Mouse (Mus musculus) embryonic facial prominence, embryonic 12.5 days (tissue): Measurements from ENCODE around the gene Pecam1. TPM values are rescaled to one million over a fixed set of nuclear protein-coding genes. Genes with fewer than 3 reads are reported as not detected.

Experiments used
- ATAC-seq: fragments of 200-750 bp; cut with Nextera tagmentation; 2 replicates; pipeline ENCODE4 v1.8.0; 2017; ENCODE audit not compliant: insufficient number of reproducible peaks, insufficient read depth, low FRiP score, low TSS enrichment
- H3K27ac ChIP-seq: fragments of 300-500 bp; sonication (generic); 2 replicates; pipeline ENCODE4 v1.5.1; 2016; ENCODE audit warnings: mild to moderate bottlenecking
- H3K27me3 ChIP-seq: fragments of 300-500 bp; sonication (generic); 2 replicates; pipeline ENCODE4 v1.6.1; 2016; ENCODE audit warnings: mild to moderate bottlenecking, moderate library complexity
- H3K36me3 ChIP-seq: fragments of 300-500 bp; sonication (generic); 2 replicates; pipeline ENCODE4 v1.6.1; 2016; ENCODE audit warnings: mild to moderate bottlenecking
- H3K4me1 ChIP-seq: fragments of 300-500 bp; sonication (generic); 2 replicates; pipeline ENCODE4 v1.6.1; 2016
- H3K4me2 ChIP-seq: fragments of 300-500 bp; sonication (generic); replicated peaks from 2 replicates; pipeline ENCODE4 v1.6.1; 2016; ENCODE audit warnings: mild to moderate bottlenecking, moderate library complexity
- H3K4me3 ChIP-seq: fragments of 300-500 bp; sonication (generic); 2 replicates; pipeline ENCODE4 v1.5.1; 2016; ENCODE audit warnings: mild to moderate bottlenecking
- H3K9ac ChIP-seq: fragments of 300-500 bp; sonication (generic); 2 replicates; pipeline ENCODE4 v1.6.1; 2016; ENCODE audit warnings: mild to moderate bottlenecking, moderate library complexity
- H3K9me3 ChIP-seq: fragments of 300-500 bp; sonication (generic); 2 replicates; pipeline ENCODE4 v1.6.1; 2016; ENCODE audit warnings: mild to moderate bottlenecking, moderate library complexity
- WGBS: fragments of 180-500 bp; shearing (Covaris S2); methylation state at CpG from one replicate; pipeline ENCODE4 v1.1.7; 2016; 5-methylcytosine and 5-hydroxymethylcytosine counted together
- polyA plus RNA-seq: library from polyadenylated mRNA; unstranded; fragments of >200 nt; fragmentation: Nextera tagmentation; extraction: Ambion mirVana; gene quantifications from 2 replicates; pipeline ENCODE4 v1.2.1, GENCODE M21; 2016

Gene Pecam1
- polyA plus RNA-seq, 1 experiment from 2014 or later: 30.5 TPM

DNA sequence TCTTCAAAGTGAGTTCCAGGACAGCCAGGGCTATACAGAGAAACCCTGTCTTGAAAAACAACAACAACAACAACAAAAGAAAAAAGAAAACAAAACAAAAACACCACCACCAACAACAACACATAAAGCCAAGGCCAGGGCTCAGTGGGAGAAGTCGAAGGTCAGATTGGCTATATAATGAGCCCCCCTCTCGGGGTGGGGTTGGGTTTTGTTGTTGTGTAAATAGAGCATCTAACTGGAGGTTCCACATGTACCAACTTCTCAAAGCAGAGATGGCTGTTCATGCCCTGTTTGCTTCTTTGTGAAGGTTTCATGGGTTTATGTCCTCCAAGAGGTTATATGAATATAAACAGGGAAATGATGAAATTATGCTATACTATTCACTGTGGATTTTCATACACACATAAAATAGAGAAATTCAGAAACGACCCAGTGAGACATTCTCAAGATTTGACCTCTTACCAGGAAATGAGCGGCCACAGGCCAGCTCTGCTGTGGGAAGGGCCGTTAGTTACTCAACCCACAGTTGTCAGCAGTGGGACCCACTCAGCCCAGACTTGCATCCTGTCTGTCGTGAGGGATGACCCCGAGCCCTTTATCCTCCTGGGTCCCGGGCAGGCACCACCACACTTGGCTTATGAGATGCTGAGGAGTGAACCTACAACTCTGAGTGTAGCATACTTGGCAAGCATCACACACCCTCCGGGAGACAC is 45.9 kb downstream of the Pecam1 start:
- no peaks in the 10 kb centered on the region for H3K9me3 ChIP-seq
- 69% methylated on average over 9 of the region's 9 CpGs for WGBS
- no peak overlapping the region for H3K27ac ChIP-seq

DNA sequence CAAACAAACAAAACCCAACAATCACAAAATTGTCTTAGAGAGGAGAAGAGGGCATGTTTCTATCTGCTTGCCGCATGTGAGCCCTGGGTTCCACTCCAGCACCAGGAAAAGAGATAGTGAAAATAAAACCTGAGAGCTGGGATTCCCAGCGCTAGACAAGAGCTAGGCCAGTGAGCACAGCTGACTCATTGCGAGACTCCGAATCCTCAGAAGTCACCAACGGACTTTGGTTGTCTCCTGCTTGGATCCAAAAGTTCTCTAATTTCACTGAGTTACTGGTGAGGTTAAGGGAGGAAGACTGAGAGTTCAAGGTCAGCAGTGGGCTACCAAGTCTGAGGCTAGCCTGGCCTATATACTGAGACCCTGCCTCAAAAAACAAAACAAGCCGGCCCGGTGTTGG is 46.5 kb downstream of the Pecam1 start:
- H3K9me3 ChIP-seq: no peaks in the 10 kb centered on the region
- no peaks in the 10 kb centered on the region for H3K27me3 ChIP-seq
- no peak overlapping the region for H3K4me3 ChIP-seq
- peaks cover 8% of the 10 kb centered on the region; the same call in 1 of the 2 replicates for H3K4me1 ChIP-seq
- H3K4me2 ChIP-seq: no peak overlapping the region
- no peaks in the 10 kb centered on the region for H3K36me3 ChIP-seq
- WGBS: 87% methylated on average over 7 of the region's 7 CpGs
- no peak overlapping the region for H3K27ac ChIP-seq
- no peak overlapping the region for H3K9ac ChIP-seq
- no peak for ATAC-seq

More for the DNA sequence above, 45.9 kb downstream of the Pecam1 start:
- no peak for ATAC-seq
- Histone ChIP-seq H3K4me3 (no peak overlapping the region), H3K36me3 (no peaks in the 10 kb centered on the region), H3K9ac (no peak overlapping the region), H3K27me3 (no peaks in the 10 kb centered on the region), H3K4me1 (peaks cover 14% of the 10 kb centered on the region), H3K4me2 (no peak overlapping the region)

DNA sequence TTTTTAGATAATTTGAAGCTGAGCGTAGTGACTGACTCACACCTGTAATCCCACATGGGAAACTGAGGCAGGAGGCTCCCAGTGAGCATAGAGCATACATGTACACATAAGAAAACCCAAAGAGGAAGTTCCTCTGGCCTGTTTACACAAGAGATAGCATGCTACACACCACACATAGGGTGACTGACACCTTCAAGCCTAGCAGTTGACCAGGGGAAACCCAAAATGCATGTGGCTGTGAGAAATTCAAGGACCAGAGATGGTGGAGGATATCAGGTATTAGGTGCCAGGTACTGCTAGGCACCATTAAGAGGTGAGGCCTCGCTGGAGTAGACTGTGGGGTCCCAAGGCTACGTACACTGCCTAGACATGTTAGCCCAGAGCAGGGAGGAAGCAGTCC is 47.8 kb downstream of the Pecam1 start:
- Histone ChIP-seq H3K4me3 (no peak overlapping the region), H3K4me2 (no peak overlapping the region), H3K27ac (no peak overlapping the region), H3K36me3 (no peaks in the 10 kb centered on the region), H3K27me3 (no peaks in the 10 kb centered on the region), H3K9me3 (no peaks in the 10 kb centered on the region), H3K4me1 (peaks cover 7% of the 10 kb centered on the region; the same call in 1 of the 2 replicates), H3K9ac (no peak overlapping the region)
- 84% methylated on average over 3 of the region's 3 CpGs for WGBS
- ATAC-seq: no peak

DNA sequence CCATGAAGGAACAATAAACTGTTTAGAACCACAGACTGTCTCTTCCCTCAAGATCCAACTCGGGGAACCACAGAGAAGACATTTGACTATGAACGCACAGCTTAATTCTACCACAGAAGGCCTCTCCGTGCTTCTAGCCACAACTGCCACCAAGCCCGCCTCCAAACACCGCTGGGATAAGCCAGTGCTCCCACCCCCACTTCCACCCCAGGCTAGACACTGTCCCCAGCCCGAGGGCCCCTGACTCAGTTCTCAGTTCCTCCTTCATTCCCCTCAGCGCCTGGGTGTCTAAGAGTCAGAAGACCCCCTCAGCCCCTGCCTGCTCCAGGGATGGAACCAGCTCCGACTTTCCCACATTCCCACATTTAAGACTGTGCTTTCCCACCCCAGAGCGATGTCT is 48.8 kb downstream of the Pecam1 start:
- Histone ChIP-seq H3K4me2 (no peak overlapping the region), H3K36me3 (no peaks in the 10 kb centered on the region), H3K9me3 (no peaks in the 10 kb centered on the region), H3K27ac (no peak overlapping the region), H3K9ac (no peak overlapping the region), H3K4me1 (no peaks in the 10 kb centered on the region), H3K27me3 (no peaks in the 10 kb centered on the region), H3K4me3 (no peak overlapping the region)
- ATAC-seq: no peak
- WGBS: 64% methylated on average over 9 of the region's 9 CpGs

DNA sequence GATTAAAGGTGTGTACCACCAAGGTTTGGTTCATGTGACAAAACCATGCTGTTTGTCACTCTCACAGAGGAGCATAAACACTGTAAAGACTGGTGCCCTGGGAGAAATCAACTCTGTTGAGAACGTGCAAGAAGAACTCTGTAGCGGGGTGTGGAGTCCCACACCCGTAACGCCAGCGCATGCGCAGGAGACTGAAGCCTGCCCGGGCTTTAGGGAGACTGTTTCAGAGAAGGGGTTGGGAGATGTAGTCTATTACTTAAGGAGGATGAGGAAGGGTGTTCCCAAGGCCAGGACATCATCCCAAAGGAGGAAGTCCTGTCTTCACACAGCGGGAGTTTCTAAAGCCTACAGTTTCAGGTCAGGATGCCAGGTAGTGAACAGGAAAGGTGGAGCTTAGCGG is 51.3 kb downstream of the Pecam1 start:
- H3K4me3 ChIP-seq: no peak overlapping the region
- no peak for ATAC-seq
- WGBS: 94% methylated on average over 9 of the region's 9 CpGs

DNA sequence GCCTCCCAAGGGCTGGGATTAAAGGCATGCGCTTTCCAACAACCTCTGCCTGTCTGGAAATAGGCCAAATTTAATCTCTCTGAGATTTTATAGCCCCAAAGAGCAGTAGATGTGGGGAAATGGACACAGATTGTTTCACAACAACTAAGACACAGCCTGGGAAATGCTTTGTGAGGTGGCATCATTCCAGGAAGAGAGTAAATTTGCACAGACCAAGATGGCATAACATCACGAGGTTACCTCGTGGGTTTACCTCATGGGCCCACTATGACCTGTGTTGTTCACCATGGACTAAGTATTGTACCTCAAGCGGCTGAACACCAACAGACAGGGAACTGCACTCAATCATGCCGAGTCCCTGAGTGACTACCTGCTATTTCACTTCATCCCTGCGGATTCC is 52.1 kb downstream of the Pecam1 start:
- Histone ChIP-seq H3K9me3 (no peaks in the 10 kb centered on the region), H3K4me3 (no peak overlapping the region), H3K9ac (no peak overlapping the region), H3K36me3 (no peaks in the 10 kb centered on the region), H3K4me2 (no peak overlapping the region), H3K27me3 (no peaks in the 10 kb centered on the region), H3K27ac (no peak overlapping the region), H3K4me1 (no peaks in the 10 kb centered on the region)
- 90% methylated on average over 6 of the region's 6 CpGs for WGBS
- no peak for ATAC-seq

More for the DNA sequence above, 51.3 kb downstream of the Pecam1 start:
- Histone ChIP-seq H3K9ac (no peak overlapping the region), H3K4me2 (no peak overlapping the region), H3K36me3 (no peaks in the 10 kb centered on the region), H3K9me3 (no peaks in the 10 kb centered on the region), H3K27ac (no peak overlapping the region), H3K27me3 (no peaks in the 10 kb centered on the region), H3K4me1 (no peaks in the 10 kb centered on the region)

DNA sequence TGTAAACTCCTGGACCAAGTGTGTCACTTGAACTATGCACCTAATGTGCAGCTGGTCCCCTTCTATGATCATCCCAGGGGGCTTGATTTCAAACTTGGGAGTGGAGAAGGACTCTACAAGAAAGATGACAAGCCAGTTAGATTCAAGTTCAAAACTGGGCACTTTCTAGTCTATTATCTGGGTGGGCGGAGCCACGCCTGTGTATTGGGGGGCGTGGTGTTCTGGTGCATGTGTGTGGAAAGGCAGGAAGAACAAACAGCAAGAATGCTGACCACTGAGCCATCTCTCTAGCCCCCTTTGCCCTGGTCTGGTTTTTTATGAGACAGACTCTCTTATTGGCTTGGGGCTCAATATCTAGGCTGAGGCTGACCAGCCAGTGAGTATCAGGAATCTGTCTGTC is 54.5 kb downstream of the Pecam1 start:
- no peak for ATAC-seq
- H3K9ac ChIP-seq: no peak overlapping the region
- H3K9me3 ChIP-seq: no peaks in the 10 kb centered on the region
- H3K4me2 ChIP-seq: no peak overlapping the region
- H3K4me3 ChIP-seq: no peak overlapping the region
- no peaks in the 10 kb centered on the region for H3K4me1 ChIP-seq
- H3K36me3 ChIP-seq: no peaks in the 10 kb centered on the region
- 87% methylated on average over 3 of the region's 3 CpGs for WGBS
- H3K27ac ChIP-seq: no peak overlapping the region
- H3K27me3 ChIP-seq: no peaks in the 10 kb centered on the region

DNA sequence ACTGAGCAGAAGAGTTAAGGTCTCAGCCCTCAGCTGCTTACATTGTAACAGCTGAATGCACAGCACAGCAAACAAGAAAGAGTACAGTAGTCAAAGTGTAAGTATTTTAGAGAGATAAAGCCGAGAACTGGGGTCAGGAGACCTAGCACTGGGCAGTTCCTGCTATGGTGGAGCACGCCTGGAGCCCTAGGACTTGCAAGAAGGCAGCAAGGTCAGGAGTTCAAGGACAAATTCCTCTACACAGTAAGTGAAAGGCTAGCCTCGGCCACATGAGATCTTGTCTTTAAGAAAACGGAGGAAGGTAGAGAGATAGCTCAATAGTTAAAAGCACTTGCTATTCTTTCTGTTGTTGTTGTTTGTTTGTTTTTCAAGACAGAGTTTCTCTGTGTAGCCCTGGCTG is 57.5 kb downstream of the Pecam1 start:
- no peak overlapping the region for H3K4me3 ChIP-seq
- H3K27ac ChIP-seq: no peak overlapping the region
- ATAC-seq: no peak
- 82% methylated on average over 4 of the region's 4 CpGs for WGBS
- H3K9ac ChIP-seq: no peak overlapping the region
- no peaks in the 10 kb centered on the region for H3K9me3 ChIP-seq
- no peaks in the 10 kb centered on the region for H3K27me3 ChIP-seq
- H3K36me3 ChIP-seq: no peaks in the 10 kb centered on the region
- no peaks in the 10 kb centered on the region for H3K4me1 ChIP-seq
- no peak overlapping the region for H3K4me2 ChIP-seq

DNA sequence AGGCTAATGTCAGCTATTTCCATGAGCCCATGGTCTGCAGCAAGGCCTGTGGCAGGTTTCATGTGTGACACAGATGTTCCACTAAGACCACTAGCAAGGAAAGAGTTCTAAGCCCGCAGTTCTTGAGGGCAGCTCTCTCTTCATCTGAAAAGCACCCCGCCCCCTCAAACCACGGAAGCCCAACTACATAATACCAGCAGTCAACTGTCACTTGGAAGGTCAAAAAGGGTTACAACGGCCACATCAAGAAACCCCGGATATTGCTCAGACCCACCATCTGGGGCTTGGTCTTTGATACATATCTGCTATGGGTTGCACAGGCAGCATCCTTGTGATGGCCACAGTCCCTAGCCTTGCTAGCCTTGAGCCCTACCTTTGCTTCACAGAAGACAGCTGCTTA is 62.1 kb downstream of the Pecam1 start:
- Histone ChIP-seq H3K9me3 (no peaks in the 10 kb centered on the region), H3K9ac (no peak overlapping the region), H3K27me3 (no peaks in the 10 kb centered on the region), H3K4me1 (no peaks in the 10 kb centered on the region), H3K27ac (no peak overlapping the region), H3K4me2 (no peak overlapping the region), H3K36me3 (no peaks in the 10 kb centered on the region), H3K4me3 (no peak overlapping the region)
- no peak for ATAC-seq
- WGBS: 82% methylated on average over 5 of the region's 5 CpGs

DNA sequence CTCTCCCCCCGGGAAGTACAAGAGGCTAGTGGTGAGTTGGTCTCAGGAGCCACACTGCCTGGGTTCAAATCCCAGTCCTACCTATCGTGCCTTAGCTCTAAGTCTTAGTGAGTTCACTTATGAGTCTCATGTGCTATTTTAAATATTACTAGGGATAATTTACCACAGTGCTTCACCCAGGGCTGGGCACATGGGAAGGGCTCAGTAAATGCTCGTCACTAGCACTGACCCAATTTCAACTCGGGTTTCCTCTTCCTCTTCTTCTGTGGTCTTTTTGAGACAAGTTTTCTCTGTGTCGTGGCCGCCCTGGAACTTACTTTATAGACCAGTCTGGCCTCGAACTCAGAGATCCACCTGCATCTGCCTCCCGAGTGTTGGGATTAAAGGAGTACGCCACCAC is 63.1 kb downstream of the Pecam1 start:
- no peak overlapping the region for H3K4me3 ChIP-seq
- no peak for ATAC-seq
- no peak overlapping the region for H3K27ac ChIP-seq
- 88% methylated on average over 9 of the region's 9 CpGs for WGBS
- no peaks in the 10 kb centered on the region for H3K9me3 ChIP-seq
- no peak overlapping the region for H3K9ac ChIP-seq
- no peaks in the 10 kb centered on the region for H3K36me3 ChIP-seq
- no peak overlapping the region for H3K4me2 ChIP-seq
- H3K4me1 ChIP-seq: no peaks in the 10 kb centered on the region
- H3K27me3 ChIP-seq: no peaks in the 10 kb centered on the region

DNA sequence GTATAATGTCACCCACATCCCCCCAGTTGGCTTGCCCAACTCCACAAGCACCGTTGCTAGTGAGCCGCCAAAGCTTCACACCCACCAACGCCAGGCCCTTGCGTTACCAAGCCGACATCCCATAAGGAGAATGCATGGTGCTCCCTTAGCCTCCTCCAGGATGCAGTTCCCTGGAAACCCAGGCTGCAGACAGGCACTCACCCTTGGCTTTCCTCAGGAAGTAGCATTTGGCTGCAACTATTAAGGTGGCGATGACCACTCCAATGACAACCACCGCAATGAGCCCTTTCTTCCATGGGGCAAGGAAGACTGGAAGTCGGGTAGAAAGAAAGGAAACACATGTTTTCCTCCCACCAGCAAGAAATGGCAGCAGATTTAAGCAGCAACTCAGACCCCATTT is 66.4 kb downstream of the Pecam1 start:
- 93% methylated on average over 8 of the region's 8 CpGs for WGBS

DNA sequence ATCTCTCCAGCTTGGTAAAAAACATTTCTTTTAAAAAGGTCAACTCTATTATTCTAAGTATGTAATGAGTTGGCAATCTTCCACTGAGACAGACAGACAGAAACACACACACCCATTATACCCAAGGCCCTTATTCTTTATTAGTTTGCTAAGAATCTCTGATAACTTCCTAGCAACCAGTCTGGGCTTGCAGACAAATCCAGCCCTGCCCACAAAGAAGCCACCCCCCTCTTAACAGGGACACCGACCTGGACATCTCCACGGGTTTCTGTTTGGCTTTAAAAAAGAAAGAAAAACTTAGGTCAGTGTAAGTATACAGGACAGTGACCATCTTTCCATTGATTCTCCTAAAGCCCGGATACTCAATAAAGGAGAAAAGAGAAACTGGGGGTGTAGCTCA is 67.1 kb downstream of the Pecam1 start:
- no peak overlapping the region for H3K4me2 ChIP-seq
- WGBS: 77% methylated on average over 3 of the region's 3 CpGs
- H3K9me3 ChIP-seq: no peaks in the 10 kb centered on the region
- H3K27me3 ChIP-seq: no peaks in the 10 kb centered on the region
- H3K4me1 ChIP-seq: no peaks in the 10 kb centered on the region
- no peak overlapping the region for H3K4me3 ChIP-seq
- H3K9ac ChIP-seq: no peak overlapping the region
- ATAC-seq: no peak
- H3K36me3 ChIP-seq: no peaks in the 10 kb centered on the region
- H3K27ac ChIP-seq: no peak overlapping the region

More for the DNA sequence above, 66.4 kb downstream of the Pecam1 start:
- Histone ChIP-seq H3K4me3 (no peak overlapping the region), H3K4me2 (no peak overlapping the region), H3K27ac (no peak overlapping the region), H3K9me3 (no peaks in the 10 kb centered on the region), H3K4me1 (no peaks in the 10 kb centered on the region), H3K27me3 (no peaks in the 10 kb centered on the region), H3K36me3 (no peaks in the 10 kb centered on the region), H3K9ac (no peak overlapping the region)
- no peak for ATAC-seq
